Mouse (Mus musculus) kidney, embryonic 15.5 days (tissue): ENCODE data around the gene Tex22. TPM values are rescaled to one million over a fixed set of nuclear protein-coding genes. Genes with fewer than 3 reads are reported as not detected.

Experiments used
- ATAC-seq: fragments of 200-750 bp; cut with Nextera tagmentation; replicated peaks from 2 replicates; pipeline ENCODE4 v1.8.0; 2017; ENCODE audit warnings: moderate TSS enrichment; ENCODE audit not compliant: low FRiP score
- H3K27ac ChIP-seq: fragments of 300-500 bp; sonication (generic); 2 replicates; pipeline ENCODE4 v1.5.1; 2015; ENCODE audit warnings: mild to moderate bottlenecking, inconsistent platforms
- H3K27me3 ChIP-seq: fragments of 300-500 bp; sonication (generic); 2 replicates; pipeline ENCODE4 v1.6.1; 2015; ENCODE audit warnings: inconsistent platforms
- H3K36me3 ChIP-seq: fragments of 300-500 bp; sonication (generic); 2 replicates; pipeline ENCODE4 v1.6.1; 2015; ENCODE audit warnings: inconsistent platforms
- H3K4me1 ChIP-seq: fragments of 300-500 bp; sonication (generic); 2 replicates; pipeline ENCODE4 v1.6.1; 2015; ENCODE audit warnings: inconsistent platforms
- H3K4me2 ChIP-seq: fragments of 300-500 bp; sonication (generic); 2 replicates; pipeline ENCODE4 v1.6.1; 2015; ENCODE audit warnings: moderate library complexity, mild to moderate bottlenecking, inconsistent platforms
- H3K4me3 ChIP-seq: fragments of 300-500 bp; sonication (generic); replicated peaks from 2 replicates; pipeline ENCODE4 v1.5.1; 2015; ENCODE audit warnings: mild to moderate bottlenecking, inconsistent platforms
- H3K9ac ChIP-seq: fragments of 300-500 bp; sonication (generic); 2 replicates; pipeline ENCODE4 v1.6.1; 2015; ENCODE audit warnings: mild to moderate bottlenecking, inconsistent platforms
- H3K9me3 ChIP-seq: fragments of 300-500 bp; sonication (generic); replicated peaks from 2 replicates; pipeline ENCODE4 v1.6.1; 2016; ENCODE audit warnings: inconsistent platforms
- WGBS: fragments of 180-500 bp; shearing (Covaris S2); methylation state at CpG from one replicate; pipeline ENCODE4 v1.1.7; 2015; ENCODE audit warnings: mixed read lengths; 5-methylcytosine and 5-hydroxymethylcytosine counted together
- polyA plus RNA-seq: library from polyadenylated mRNA; unstranded; fragments of >200 nt; fragmentation: Nextera tagmentation; extraction: Ambion mirVana; gene quantifications from 2 replicates; pipeline ENCODE4 v1.2.1, GENCODE M21; 2015

The Tex22 gene
- polyA plus RNA-seq, 1 experiment from 2014 or later: not detected

- no peaks in the 10 kb centered on the region for H3K9me3 ChIP-seq
- H3K4me1 ChIP-seq: no peaks in the 10 kb centered on the region
- ATAC-seq: no peak
- no peak overlapping the region for H3K4me2 ChIP-seq
- no peak overlapping the region for H3K9ac ChIP-seq
- WGBS: 72% methylated on average over 15 of the region's 15 CpGs
- H3K4me3 ChIP-seq: no peak overlapping the region
- H3K27ac ChIP-seq: no peak overlapping the region
- H3K36me3 ChIP-seq: peaks cover 13% of the 10 kb centered on the region
- H3K27me3 ChIP-seq: no peaks in the 10 kb centered on the region
Measured at GRCm38 (mm10) chr12:113041481-113042439, 32.5 kb upstream of the Tex22 start.

DNA sequence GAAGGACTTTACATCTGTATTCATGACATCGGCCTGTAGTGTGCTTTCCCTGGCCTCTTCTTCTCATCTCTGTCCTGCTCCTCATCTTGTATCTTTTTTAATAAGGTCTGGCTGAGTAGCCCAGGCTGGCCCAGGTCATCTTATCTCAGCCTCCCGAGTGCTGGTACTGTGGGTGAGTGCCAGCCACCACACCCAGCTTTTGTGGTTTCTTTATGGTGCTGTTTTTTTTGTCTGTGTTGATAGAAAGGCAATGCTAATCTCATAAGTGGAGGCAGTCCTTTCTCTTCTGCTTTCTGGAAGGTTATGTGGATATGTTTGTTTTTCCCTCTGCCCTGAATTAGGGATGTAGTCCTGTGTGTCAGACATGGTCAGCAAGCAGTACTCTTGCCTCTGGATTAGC, 31.8 kb upstream of the Tex22 start:
- 89% methylated on average over 2 of the region's 2 CpGs for WGBS
- H3K4me1 ChIP-seq: no peaks in the 10 kb centered on the region
- ATAC-seq: no peak
- H3K4me3 ChIP-seq: no peak overlapping the region
- H3K27me3 ChIP-seq: no peaks in the 10 kb centered on the region
- H3K9me3 ChIP-seq: no peaks in the 10 kb centered on the region
- H3K27ac ChIP-seq: no peak overlapping the region
- H3K9ac ChIP-seq: no peak overlapping the region
- peaks cover 13% of the 10 kb centered on the region for H3K36me3 ChIP-seq
- no peak overlapping the region for H3K4me2 ChIP-seq

DNA sequence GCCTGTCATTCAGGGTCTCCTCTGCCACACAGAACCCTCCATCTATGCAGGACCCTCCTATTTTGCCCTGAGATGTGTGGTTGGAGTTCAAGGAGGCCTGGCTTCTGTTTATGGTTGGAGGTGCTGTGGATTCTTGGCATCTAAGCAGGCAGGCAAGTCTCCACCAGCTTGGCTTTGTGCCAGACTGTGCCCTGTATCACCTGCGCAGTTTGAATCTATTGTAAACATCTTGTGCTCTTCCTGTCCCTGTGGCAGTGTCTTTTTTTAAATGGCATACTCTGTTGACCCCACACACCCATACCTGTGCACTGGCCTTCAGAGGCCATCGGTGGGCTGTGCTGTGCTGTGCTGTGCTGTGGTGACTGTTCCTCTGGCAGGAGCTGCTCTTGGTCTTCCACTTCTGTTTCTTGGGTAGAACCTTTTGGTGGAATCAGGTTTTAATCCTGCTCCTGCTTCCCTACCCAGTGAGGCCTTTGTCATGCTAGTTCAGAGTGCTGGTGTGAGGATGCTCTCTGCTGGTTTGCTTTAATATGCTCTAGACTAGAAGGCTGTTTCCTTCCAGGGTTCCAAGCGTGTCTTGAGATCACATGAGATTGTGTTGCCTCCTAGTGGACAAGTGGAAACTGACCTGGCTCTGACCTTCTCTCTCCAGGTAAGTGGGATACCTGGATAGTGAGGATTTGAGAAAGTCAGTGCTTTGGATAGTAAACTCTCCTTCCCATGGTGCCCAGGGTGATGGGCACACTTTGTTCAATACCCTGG, 29.2 kb upstream of the Tex22 start:
- Histone ChIP-seq H3K9ac (no peak overlapping the region), H3K27ac (no peak overlapping the region), H3K4me3 (no peak overlapping the region), H3K4me2 (no peak overlapping the region), H3K36me3 (peaks cover 32% of the 10 kb centered on the region), H3K27me3 (no peaks in the 10 kb centered on the region), H3K4me1 (no peaks in the 10 kb centered on the region), H3K9me3 (no peaks in the 10 kb centered on the region)
- 79% methylated on average over 3 of the region's 3 CpGs for WGBS
- ATAC-seq: no peak

GRCm38 (mm10) chr12:113046861-113047260, 27.4 kb upstream of the Tex22 start:
- Histone ChIP-seq H3K27ac (no peak overlapping the region), H3K9ac (no peak overlapping the region), H3K9me3 (no peaks in the 10 kb centered on the region), H3K4me1 (peaks cover 9% of the 10 kb centered on the region), H3K4me3 (no peak overlapping the region), H3K36me3 (peaks cover 48% of the 10 kb centered on the region), H3K27me3 (no peaks in the 10 kb centered on the region), H3K4me2 (no peak overlapping the region)
- ATAC-seq: no peak
- WGBS: 89% methylated on average over 15 of the region's 15 CpGs

GRCm38 (mm10) chr12:113048103-113048502, 26.2 kb upstream of the Tex22 start:
- no peaks in the 10 kb centered on the region for H3K27me3 ChIP-seq
- H3K4me1 ChIP-seq: peaks cover 9% of the 10 kb centered on the region
- H3K9ac ChIP-seq: no peak overlapping the region
- no peak overlapping the region for H3K4me2 ChIP-seq
- no peak overlapping the region for H3K4me3 ChIP-seq
- 88% methylated on average over 5 of the region's 5 CpGs for WGBS
- no peak overlapping the region for H3K27ac ChIP-seq
- H3K36me3 ChIP-seq: peaks cover 58% of the 10 kb centered on the region
- no peak for ATAC-seq
- no peaks in the 10 kb centered on the region for H3K9me3 ChIP-seq

- Histone ChIP-seq H3K27me3 (no peaks in the 10 kb centered on the region), H3K4me2 (no peak overlapping the region), H3K4me1 (peaks cover 9% of the 10 kb centered on the region), H3K27ac (no peak overlapping the region), H3K9me3 (no peaks in the 10 kb centered on the region), H3K4me3 (no peak overlapping the region), H3K36me3 (peaks cover 72% of the 10 kb centered on the region), H3K9ac (no peak overlapping the region)
- no peak for ATAC-seq
- 87% methylated on average over 9 of the region's 9 CpGs for WGBS
Measured at GRCm38 (mm10) chr12:113049836-113050235, 24.5 kb upstream of the Tex22 start.

DNA sequence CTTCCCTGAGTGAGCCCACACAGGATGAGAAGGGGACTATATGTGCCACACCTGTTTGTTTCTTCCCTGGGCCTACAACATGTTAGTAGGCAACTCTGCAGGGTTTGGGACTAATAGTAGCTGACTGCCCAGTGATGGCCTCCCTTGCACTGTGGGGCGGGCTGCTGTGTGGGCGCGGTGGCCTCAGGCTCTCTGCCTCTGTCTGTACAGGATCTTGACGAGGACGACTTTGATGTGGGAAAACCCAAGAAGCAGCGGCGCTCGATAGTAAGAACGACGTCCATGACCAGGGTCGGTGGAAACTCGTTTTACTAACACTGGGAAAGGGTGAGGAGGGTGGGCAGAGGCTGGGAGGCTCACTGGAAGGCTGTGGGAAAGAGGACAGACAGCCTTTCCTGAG, 23.6 kb upstream of the Tex22 start:
- Histone ChIP-seq H3K9ac (no peak overlapping the region), H3K36me3 (peaks cover 76% of the 10 kb centered on the region), H3K4me2 (no peak overlapping the region), H3K4me1 (peaks cover 9% of the 10 kb centered on the region), H3K9me3 (no peaks in the 10 kb centered on the region), H3K27ac (no peak overlapping the region), H3K27me3 (no peaks in the 10 kb centered on the region), H3K4me3 (no peak overlapping the region)
- ATAC-seq: no peak
- 79% methylated on average over 12 of the region's 12 CpGs for WGBS

DNA sequence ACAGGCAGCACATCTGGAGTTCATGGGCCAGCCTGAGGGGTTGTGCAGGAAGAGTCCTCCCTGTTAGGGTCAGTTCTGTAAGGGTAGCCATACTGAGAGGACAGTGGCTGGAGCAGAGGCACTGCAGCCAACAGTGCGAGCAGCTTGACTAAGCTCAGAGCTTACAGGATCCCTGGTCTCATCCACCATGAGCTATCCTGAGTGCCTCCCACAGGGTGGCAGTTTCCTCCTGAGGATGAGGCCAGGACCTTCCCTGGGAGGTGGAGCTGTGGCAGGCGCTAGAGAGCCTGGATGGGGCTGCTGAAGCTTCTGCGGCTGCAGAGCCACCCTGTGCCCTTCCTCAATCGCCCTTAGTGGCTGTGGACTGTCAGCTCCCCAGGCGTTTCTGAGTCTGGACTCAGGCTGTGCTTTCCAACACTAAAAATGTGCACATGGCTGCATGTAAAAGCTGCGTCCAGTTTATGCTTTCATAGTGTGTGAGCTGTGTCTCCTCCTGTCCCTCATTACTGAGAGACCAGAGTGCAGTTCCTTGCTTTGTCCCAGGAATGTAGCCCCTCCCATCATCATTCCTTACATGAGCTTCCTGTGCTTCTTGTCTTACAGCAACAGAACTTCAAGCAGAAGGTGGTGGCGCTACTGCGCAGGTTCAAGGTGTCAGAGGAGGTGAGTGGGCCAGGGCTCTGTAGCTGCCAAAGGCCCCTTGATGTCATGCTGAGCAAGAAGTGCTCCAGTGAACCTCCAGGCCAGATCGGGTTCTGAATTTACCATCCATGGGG, 22.5 kb upstream of the Tex22 start:
- peak overlapping the region; percentile 34 for H3K27ac ChIP-seq
- H3K36me3 ChIP-seq: peaks cover 78% of the 10 kb centered on the region
- no peaks in the 10 kb centered on the region for H3K27me3 ChIP-seq
- 41% methylated on average over 9 of the region's 9 CpGs for WGBS
- H3K4me2 ChIP-seq: no peak overlapping the region
- peak; percentile 57; the same call in 1 of the 2 replicates for ATAC-seq
- no peak overlapping the region for H3K4me3 ChIP-seq
- no peak overlapping the region for H3K9ac ChIP-seq
- H3K4me1 ChIP-seq: peaks cover 9% of the 10 kb centered on the region
- no peaks in the 10 kb centered on the region for H3K9me3 ChIP-seq

DNA sequence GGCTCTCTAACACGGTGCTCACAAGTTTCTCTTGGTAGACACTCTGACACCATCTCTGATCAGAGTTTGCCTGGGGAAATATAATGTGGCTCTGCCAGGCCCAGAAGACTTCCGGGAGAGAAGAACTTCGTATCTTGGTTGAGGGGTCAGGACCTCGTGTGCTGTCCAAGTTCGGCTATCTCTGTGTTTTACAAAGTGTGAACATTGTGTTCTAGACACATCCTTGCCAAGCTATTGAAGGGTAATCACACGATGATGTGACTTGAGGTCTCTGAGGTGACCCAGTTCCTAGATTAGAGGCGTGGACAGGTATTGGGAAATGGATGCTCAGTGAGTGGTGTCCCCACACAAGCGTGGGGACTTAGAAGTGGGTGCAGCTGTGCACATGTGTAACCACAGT, 18.2 kb upstream of the Tex22 start:
- Histone ChIP-seq H3K27ac (no peak overlapping the region), H3K9me3 (no peaks in the 10 kb centered on the region), H3K27me3 (no peaks in the 10 kb centered on the region), H3K4me3 (no peak overlapping the region), H3K4me2 (no peak overlapping the region), H3K9ac (no peak overlapping the region), H3K4me1 (peaks cover 8% of the 10 kb centered on the region), H3K36me3 (peaks cover 91% of the 10 kb centered on the region)
- no peak for ATAC-seq
- 81% methylated on average over 8 of the region's 8 CpGs for WGBS

- Histone ChIP-seq H3K4me2 (no peak overlapping the region), H3K9me3 (no peaks in the 10 kb centered on the region), H3K4me3 (no peak overlapping the region), H3K36me3 (peaks cover 94% of the 10 kb centered on the region), H3K27me3 (no peaks in the 10 kb centered on the region), H3K9ac (no peak overlapping the region), H3K27ac (no peak overlapping the region), H3K4me1 (no peaks in the 10 kb centered on the region)
- WGBS: 89% methylated on average over 5 of the region's 5 CpGs
- ATAC-seq: no peak
Measured at GRCm38 (mm10) chr12:113060178-113060577, 14.1 kb upstream of the Tex22 start.

DNA sequence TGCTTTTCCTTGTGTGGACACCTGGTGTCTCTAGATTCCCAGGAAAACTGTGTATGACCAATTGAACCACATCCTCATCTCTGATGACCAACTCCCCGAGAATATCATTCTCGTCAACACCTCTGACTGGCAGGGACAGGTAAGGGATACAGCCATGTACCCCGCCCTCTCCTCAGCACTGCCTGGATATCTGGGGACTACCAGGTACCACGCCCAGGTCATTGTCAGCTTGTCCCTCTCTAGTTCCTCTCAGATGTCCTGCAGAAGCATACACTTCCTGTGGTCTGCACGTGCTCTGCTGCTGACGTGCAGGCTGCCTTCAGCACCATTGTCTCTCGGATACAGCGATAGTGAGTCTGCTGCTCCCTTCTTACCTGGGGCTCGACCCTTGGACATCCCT, 12.7 kb upstream of the Tex22 start:
- ATAC-seq: no peak
- H3K4me3 ChIP-seq: no peak overlapping the region
- 82% methylated on average over 9 of the region's 9 CpGs for WGBS

GRCm38 (mm10) chr12:113062201-113062600, 12.1 kb upstream of the Tex22 start:
- no peak overlapping the region for H3K4me2 ChIP-seq
- no peak overlapping the region for H3K9ac ChIP-seq
- H3K4me3 ChIP-seq: no peak overlapping the region
- WGBS: 78% methylated on average over 10 of the region's 10 CpGs
- no peaks in the 10 kb centered on the region for H3K4me1 ChIP-seq
- peaks cover 84% of the 10 kb centered on the region for H3K36me3 ChIP-seq
- no peaks in the 10 kb centered on the region for H3K9me3 ChIP-seq
- H3K27me3 ChIP-seq: no peaks in the 10 kb centered on the region
- no peak for ATAC-seq
- H3K27ac ChIP-seq: no peak overlapping the region

More for the DNA sequence above, 12.7 kb upstream of the Tex22 start:
- H3K9ac ChIP-seq: no peak overlapping the region
- no peak overlapping the region for H3K27ac ChIP-seq
- no peak overlapping the region for H3K4me2 ChIP-seq
- no peaks in the 10 kb centered on the region for H3K27me3 ChIP-seq
- no peaks in the 10 kb centered on the region for H3K4me1 ChIP-seq
- peaks cover 87% of the 10 kb centered on the region for H3K36me3 ChIP-seq
- no peaks in the 10 kb centered on the region for H3K9me3 ChIP-seq
